Mouse (Mus musculus) heart, adult 18-20 months (tissue): ENCODE data around the gene Ano6. TPM values are rescaled to one million over a fixed set of nuclear protein-coding genes. Genes with fewer than 3 reads are reported as not detected.

ENCODE experiments used
- DNase-seq, 2 experiments: peaks; one replicate each; pipeline ENCODE4 v3.0.0; 2021 to 2022; ENCODE audit warnings: mixed read lengths in 1 of 2
- long read RNA-seq, 2 experiments: library from polyadenylated mRNA; stranded (forward); transcript quantifications; one replicate each; pipeline ENCODE4 v2.0.0; 2021
- total RNA-seq, 2 experiments: library from RNA; stranded (reverse); gene quantifications; 2 replicates each; pipeline ENCODE4 v1.2.3; 2021

Ano6 gene
- total RNA-seq: 10 to 100 TPM; 15.9 to 18.3 TPM
- long read RNA-seq, experiment 1, full-length matches to known transcripts: 5 of 11 reads
- long read RNA-seq, experiment 1, partial matches to known transcripts: 2 of 11 reads
- long read RNA-seq, experiment 1, other reads (novel, unspliced or antisense): 4 of 11 reads
- long read RNA-seq, experiment 2, full-length matches to known transcripts: 3 of 5 reads
- long read RNA-seq, experiment 2, partial matches to known transcripts: 2 of 5 reads
- long read RNA-seq, experiment 2, other reads (novel, unspliced or antisense): 0 of 5 reads

- peak; percentile 91 to 97 for DNase-seq
Observed at GRCm38 (mm10) chr15:95790529-95791071, at the start of gene Ano6. TSS of gene Ano6 (plus strand) at chr15:95790843.

GRCm38 (mm10) chr15:95742955-95743354 lies 47.7 kb upstream of the Ano6 start:
- DNase-seq: no peak

- DNase-seq: no peak
Observed at GRCm38 (mm10) chr15:95743856-95744255, 46.8 kb upstream of the Ano6 start.

GRCm38 (mm10) chr15:95745346-95746106 lies 45.1 kb upstream of the Ano6 start:
- no peak for DNase-seq

GRCm38 (mm10) chr15:95746513-95746912 lies 44.1 kb upstream of the Ano6 start:
- DNase-seq: no peak

- no peak for DNase-seq
Observed at GRCm38 (mm10) chr15:95746955-95747931, 43.4 kb upstream of the Ano6 start.

- no peak for DNase-seq
Observed at GRCm38 (mm10) chr15:95749216-95749615, 41.4 kb upstream of the Ano6 start.

- DNase-seq: no peak
Observed at GRCm38 (mm10) chr15:95750038-95750437, 40.6 kb upstream of the Ano6 start.

- no peak for DNase-seq
Observed at GRCm38 (mm10) chr15:95751832-95752676, 38.6 kb upstream of the Ano6 start.

GRCm38 (mm10) chr15:95752677-95753019 lies 38.0 kb upstream of the Ano6 start:
- no peak for DNase-seq

- DNase-seq: no peak
Observed at GRCm38 (mm10) chr15:95753031-95753430, 37.6 kb upstream of the Ano6 start.

- peak; percentile 76 to 86 for DNase-seq
Observed at GRCm38 (mm10) chr15:95757169-95757568, 33.5 kb upstream of the Ano6 start.

GRCm38 (mm10) chr15:95758069-95758468 lies 32.6 kb upstream of the Ano6 start:
- no peak for DNase-seq

GRCm38 (mm10) chr15:95758696-95759434 lies 31.8 kb upstream of the Ano6 start:
- DNase-seq: no peak

GRCm38 (mm10) chr15:95759857-95760256 lies 30.8 kb upstream of the Ano6 start:
- no peak for DNase-seq

- DNase-seq: no peak
Observed at GRCm38 (mm10) chr15:95761420-95761819, 29.2 kb upstream of the Ano6 start.

- DNase-seq: peak; percentile 73 to 89
Observed at GRCm38 (mm10) chr15:95762661-95763303, 27.9 kb upstream of the Ano6 start.

GRCm38 (mm10) chr15:95763464-95763863 lies 27.2 kb upstream of the Ano6 start:
- no peak for DNase-seq

- DNase-seq: no peak
Observed at GRCm38 (mm10) chr15:95765271-95765670, 25.4 kb upstream of the Ano6 start.

GRCm38 (mm10) chr15:95765936-95766335 lies 24.7 kb upstream of the Ano6 start:
- DNase-seq: no peak
